Mouse (Mus musculus): ENCODE results near the gene Bcor.

GRCm38 (mm10) chrX:12155842-12156291, 4.3 kb downstream of the Bcor start:
- TF ChIP-seq POLR2A (IDR thresholded peaks at IDR 0.05; ENCODE audit: control insufficient read depth in 1 of 2, insufficient read depth in 1 of 2, low read depth in 1 of 2, low read length in 2 of 2, poor library complexity in 1 of 2) (no peak; a peak in 1 of 4 replicates), RCOR1 (IDR thresholded peaks at IDR 0.05; ENCODE audit: low read depth, low read length) (no peak), CTCF (IDR thresholded peaks at IDR 0.05 in 2 of 3, conservative IDR thresholded peaks at IDR 0.05 in 1 of 3; ENCODE audit: control insufficient read depth in 1 of 3, insufficient read depth in 1 of 3, low read depth in 2 of 3, low read length in 3 of 3, poor library complexity in 1 of 3, severe bottlenecking in 1 of 3) (no peak; a peak in 1 of 6 replicates)
